Mouse (Mus musculus) liver, postnatal 0 days (tissue): ENCODE measurements around the gene Upk2. TPM values are rescaled to one million over a fixed set of nuclear protein-coding genes. Genes with fewer than 3 reads are reported as not detected.

Source experiments
- ATAC-seq: fragments of 200-750 bp; cut with Nextera tagmentation; 2 replicates; pipeline ENCODE4 v1.8.0; 2017; ENCODE audit warnings: mild to moderate bottlenecking, moderate library complexity
- DNase-seq: peaks from one replicate; pipeline ENCODE4 v3.0.0-alpha.2; 2016
- H3K27ac ChIP-seq: fragments of 300-500 bp; sonication (generic); 2 replicates; pipeline ENCODE4 v1.5.1; 2014; ENCODE audit warnings: antibody characterized with exemption, moderate library complexity, mild to moderate bottlenecking, low read depth
- H3K27me3 ChIP-seq: fragments of 300-500 bp; sonication (generic); 2 replicates; pipeline ENCODE4 v1.6.1; 2014; ENCODE audit warnings: low read length, control low read depth, mixed read lengths; ENCODE audit not compliant: insufficient read depth
- H3K36me3 ChIP-seq: fragments of 300-500 bp; sonication (generic); replicated peaks from 2 replicates; pipeline ENCODE4 v1.6.1; 2014; ENCODE audit warnings: mild to moderate bottlenecking, control low read depth, low read length, moderate library complexity, mixed read lengths; ENCODE audit not compliant: insufficient read depth
- H3K4me1 ChIP-seq: fragments of 300-500 bp; sonication (generic); 2 replicates; pipeline ENCODE4 v1.6.1; 2014; ENCODE audit warnings: antibody characterized with exemption, mild to moderate bottlenecking, control low read depth; ENCODE audit not compliant: insufficient read depth
- H3K4me2 ChIP-seq: fragments of 300-500 bp; sonication (generic); 2 replicates; pipeline ENCODE4 v1.6.1; 2014; ENCODE audit warnings: low read depth, mild to moderate bottlenecking, low read length, moderate library complexity, mixed read lengths
- H3K4me3 ChIP-seq: fragments of 300-500 bp; sonication (generic); 2 replicates; pipeline ENCODE4 v1.5.1; 2014; ENCODE audit warnings: low read depth, low read length
- H3K9ac ChIP-seq: fragments of 300-500 bp; sonication (generic); replicated peaks from 2 replicates; pipeline ENCODE4 v1.6.1; 2014; ENCODE audit warnings: mild to moderate bottlenecking, moderate library complexity
- H3K9me3 ChIP-seq: fragments of 300-500 bp; sonication (generic); 2 replicates; pipeline ENCODE4 v1.6.1; 2016; ENCODE audit warnings: mild to moderate bottlenecking, control low read depth, low read length, mixed read lengths
- CTCF ChIP-seq: sonication (generic); IDR thresholded peaks from 2 replicates; pipeline ENCODE4 v1.5.1; 2016; ENCODE audit warnings: antibody characterized with exemption, low read depth
- EP300 ChIP-seq: IDR thresholded peaks from 2 replicates; pipeline ENCODE4 v1.6.1; 2016; ENCODE audit warnings: antibody characterized with exemption, low read depth, mild to moderate bottlenecking
- WGBS: fragments of 180-500 bp; shearing (Covaris S2); extraction: QIAGEN DNeasy Blood & Tissue Kit; methylation state at CpG from one replicate; pipeline ENCODE4 v1.1.7; 2014; ENCODE audit not compliant: insufficient replicate concordance; 5-methylcytosine and 5-hydroxymethylcytosine counted together
- polyA plus RNA-seq: library from polyadenylated mRNA; unstranded; fragments of >200 nt; fragmentation: Nextera tagmentation; extraction: Ambion mirVana; gene quantifications from 2 replicates; pipeline ENCODE4 v1.2.1, GENCODE M21; 2015

Gene Upk2
- polyA plus RNA-seq, 1 experiment from 2014 or later = not detected

DNA sequence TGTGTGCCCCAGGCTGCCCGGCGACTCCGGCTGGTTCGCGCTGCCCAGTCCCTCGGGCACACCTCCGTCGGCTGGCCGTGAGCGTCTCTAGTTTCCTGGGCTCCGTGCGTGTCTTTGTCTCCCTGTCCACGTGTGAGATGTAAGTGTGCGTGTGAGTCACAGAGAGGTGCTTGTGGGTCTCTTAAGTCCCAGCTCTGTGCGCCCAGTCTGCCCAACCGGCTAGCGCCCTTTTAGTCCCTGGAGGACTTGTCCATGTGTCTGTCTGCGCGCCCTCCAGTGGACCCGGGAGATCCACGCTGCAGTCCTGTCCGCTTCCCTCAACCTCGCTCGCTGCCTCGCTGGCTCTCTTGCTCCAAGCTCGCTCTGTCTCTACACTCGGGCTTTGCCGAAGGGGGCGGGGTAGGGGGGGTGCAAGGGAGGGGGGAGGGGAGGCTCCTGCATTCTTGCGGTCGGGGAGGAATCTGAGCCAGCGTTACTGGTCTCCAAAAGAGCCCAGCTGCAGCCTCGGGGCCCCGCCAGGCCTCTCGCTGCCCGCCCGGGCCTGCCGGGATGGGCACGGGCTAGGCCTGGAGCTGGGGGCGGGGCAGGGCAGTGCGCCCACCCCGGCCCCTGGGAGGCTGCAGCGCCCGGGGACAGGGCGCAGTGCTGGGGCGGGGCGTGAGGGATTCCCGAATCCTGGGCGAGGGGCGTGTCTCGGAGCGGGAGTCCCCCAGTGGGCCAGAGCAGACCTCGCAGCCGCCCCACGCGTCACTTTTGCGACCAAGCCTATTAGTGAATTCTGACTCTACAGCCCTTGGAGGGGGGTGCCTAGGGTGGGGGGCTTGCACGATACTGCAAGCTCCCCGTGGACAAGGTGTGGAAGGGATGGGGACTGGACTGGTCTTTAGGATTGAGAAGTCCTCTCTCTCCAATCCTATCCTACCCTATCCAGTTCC is 43.9 kb upstream of the Upk2 start:
- peak; percentile 71 for ATAC-seq
- peaks cover 41% of the 10 kb centered on the region for H3K4me1 ChIP-seq
- peak; percentile 75 for DNase-seq
- H3K36me3 ChIP-seq = peaks cover 4% of the 10 kb centered on the region; the same call in 1 of the 2 replicates
- 0 out of 2 replicates have a peak, but pooled peaks cover 3% of the 10 kb centered on the region for H3K27me3 ChIP-seq
- peak overlapping the region; percentile 30 for H3K4me3 ChIP-seq
- H3K4me2 ChIP-seq = peak overlapping the region; percentile 72
- no peaks in the 10 kb centered on the region for H3K9me3 ChIP-seq
- TF ChIP-seq CTCF (peak; percentile 63), EP300 (no peak)
- peak overlapping the region; percentile 29 for H3K27ac ChIP-seq
- H3K9ac ChIP-seq = peak overlapping the region; percentile 51
- 4% methylated on average over 51 of the region's 59 CpGs for WGBS

DNA sequence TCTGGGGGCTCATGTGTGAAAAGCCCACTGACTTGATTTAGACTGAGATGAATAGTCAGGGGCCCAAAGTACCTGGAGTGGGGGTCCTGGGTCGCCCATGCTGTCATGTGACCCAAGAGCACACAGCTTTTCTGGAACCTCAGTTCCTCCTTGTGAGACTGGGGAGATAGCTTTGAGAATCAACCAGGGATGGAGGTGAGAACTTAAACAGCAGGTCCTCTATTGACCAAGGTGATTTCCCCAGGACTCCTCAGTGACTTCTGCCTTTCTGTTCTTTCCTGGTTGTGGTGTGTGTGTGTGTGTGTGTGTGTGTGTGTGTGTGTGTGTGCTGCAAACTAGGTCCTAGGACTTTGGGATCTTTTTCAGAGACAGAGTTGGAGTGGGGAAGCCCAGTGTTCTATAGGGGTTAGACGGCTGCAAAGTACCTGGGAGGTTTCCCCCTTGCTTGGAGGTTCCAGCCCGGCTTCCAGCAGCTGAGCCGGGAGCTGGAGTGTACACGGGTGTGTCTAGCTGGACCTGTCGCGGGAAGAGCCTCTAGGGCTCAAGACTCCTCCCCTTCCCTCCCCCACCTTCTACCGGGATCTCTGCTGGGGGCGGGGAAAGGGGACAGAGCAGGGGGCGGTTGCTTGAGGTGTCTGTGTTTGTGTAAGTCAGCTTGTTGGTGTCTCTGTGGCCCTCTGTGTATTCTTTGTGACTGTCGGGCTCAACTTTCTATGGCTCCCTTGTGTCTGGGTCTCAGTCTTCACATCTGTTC is 43.0 kb upstream of the Upk2 start:
- Histone ChIP-seq H3K4me1 (peaks cover 50% of the 10 kb centered on the region), H3K36me3 (no peaks in the 10 kb centered on the region), H3K27ac (peak overlapping the region; percentile 29), H3K9me3 (no peaks in the 10 kb centered on the region), H3K4me3 (peak overlapping the region; percentile 30), H3K9ac (peak overlapping the region; percentile 51), H3K4me2 (peak overlapping the region; percentile 72), H3K27me3 (0 out of 2 replicates have a peak, but pooled peaks cover 3% of the 10 kb centered on the region)
- TF ChIP-seq EP300 (no peak), CTCF (no peak)
- peak; percentile 65 for DNase-seq
- ATAC-seq = peak; percentile 67
- WGBS = 3% methylated on average over 11 of the region's 11 CpGs

DNA sequence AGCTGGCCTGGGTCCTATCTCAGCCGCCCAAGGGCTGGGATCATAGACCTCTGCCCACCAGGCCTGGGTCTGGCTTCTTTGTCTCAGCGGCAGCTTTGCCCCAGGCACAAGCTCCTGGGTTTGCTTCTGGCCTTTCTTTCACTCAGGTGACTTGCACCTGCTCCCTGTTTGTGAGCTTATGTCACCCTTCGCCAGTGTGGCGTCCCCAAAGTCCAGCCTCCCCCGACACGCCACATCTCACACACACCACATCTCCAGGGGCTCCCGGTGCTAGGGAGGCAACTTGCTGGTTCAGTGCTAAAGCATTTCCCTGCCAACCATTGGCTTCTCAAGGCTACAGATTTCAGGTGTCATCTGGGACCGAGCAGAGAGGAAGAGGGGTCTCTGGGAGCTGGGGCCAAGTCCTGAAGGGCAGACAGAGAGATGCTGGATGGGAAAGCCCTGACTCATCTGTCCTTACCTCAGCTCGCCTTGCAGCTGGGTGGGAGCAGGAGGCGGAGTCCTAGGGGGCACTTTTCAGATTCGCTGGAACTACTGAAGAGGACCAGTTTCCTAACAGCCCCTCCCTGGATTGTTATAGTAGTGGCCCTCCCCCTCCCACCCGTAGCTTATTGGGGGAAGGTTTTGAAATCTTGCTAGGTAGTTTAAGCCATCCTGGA is 42.2 kb upstream of the Upk2 start:
- no peak overlapping the region for H3K4me2 ChIP-seq
- 56% methylated on average over 12 of the region's 12 CpGs for WGBS

DNA sequence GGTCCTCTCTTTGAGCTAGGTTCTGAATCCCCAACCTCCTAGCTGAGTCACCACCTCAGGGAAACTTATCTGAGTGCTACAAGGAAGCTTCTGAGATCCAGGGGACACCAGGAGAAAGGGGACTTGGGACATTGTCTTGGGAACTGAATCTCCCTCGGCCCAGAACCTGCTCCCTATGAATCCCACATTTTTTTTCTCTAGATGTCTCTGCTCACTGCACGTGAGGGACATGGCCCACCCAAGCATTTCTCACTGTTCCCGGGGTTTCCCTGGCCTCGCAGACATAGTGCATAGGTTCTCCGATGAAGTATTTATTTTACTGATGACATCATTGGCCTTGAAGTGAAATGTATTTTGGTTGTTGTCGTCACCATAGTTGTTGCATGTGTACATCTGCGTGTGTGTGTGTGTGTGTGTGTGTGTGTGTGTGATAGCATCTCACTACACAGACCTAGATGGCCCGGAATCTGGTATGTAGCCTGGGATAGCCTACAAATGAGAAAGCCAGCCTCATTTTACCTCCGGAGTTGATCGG is 41.1 kb upstream of the Upk2 start:
- TF ChIP-seq CTCF = no peak
- no peak for TF ChIP-seq EP300
- no peaks in the 10 kb centered on the region for H3K9me3 ChIP-seq
- H3K36me3 ChIP-seq = no peaks in the 10 kb centered on the region
- no peak overlapping the region for H3K4me3 ChIP-seq
- 64% methylated on average over 10 of the region's 10 CpGs for WGBS
- H3K27ac ChIP-seq = no peak overlapping the region
- ATAC-seq (no peak), DNase-seq (no peak)
- H3K4me1 ChIP-seq = peaks cover 59% of the 10 kb centered on the region
- H3K4me2 ChIP-seq = no peak overlapping the region
- 0 out of 2 replicates have a peak, but pooled peaks cover 3% of the 10 kb centered on the region for H3K27me3 ChIP-seq
- no peak overlapping the region for H3K9ac ChIP-seq

More for the DNA sequence above, 42.2 kb upstream of the Upk2 start:
- Histone ChIP-seq H3K9me3 (no peaks in the 10 kb centered on the region), H3K9ac (no peak overlapping the region; the same call in 1 of the 2 replicates), H3K4me1 (peaks cover 54% of the 10 kb centered on the region), H3K36me3 (no peaks in the 10 kb centered on the region), H3K4me3 (no peak overlapping the region), H3K27me3 (0 out of 2 replicates have a peak, but pooled peaks cover 3% of the 10 kb centered on the region), H3K27ac (no peak overlapping the region)
- no peak for ATAC-seq
- TF ChIP-seq CTCF = no peak
- TF ChIP-seq EP300 = no peak
- DNase-seq = no peak

DNA sequence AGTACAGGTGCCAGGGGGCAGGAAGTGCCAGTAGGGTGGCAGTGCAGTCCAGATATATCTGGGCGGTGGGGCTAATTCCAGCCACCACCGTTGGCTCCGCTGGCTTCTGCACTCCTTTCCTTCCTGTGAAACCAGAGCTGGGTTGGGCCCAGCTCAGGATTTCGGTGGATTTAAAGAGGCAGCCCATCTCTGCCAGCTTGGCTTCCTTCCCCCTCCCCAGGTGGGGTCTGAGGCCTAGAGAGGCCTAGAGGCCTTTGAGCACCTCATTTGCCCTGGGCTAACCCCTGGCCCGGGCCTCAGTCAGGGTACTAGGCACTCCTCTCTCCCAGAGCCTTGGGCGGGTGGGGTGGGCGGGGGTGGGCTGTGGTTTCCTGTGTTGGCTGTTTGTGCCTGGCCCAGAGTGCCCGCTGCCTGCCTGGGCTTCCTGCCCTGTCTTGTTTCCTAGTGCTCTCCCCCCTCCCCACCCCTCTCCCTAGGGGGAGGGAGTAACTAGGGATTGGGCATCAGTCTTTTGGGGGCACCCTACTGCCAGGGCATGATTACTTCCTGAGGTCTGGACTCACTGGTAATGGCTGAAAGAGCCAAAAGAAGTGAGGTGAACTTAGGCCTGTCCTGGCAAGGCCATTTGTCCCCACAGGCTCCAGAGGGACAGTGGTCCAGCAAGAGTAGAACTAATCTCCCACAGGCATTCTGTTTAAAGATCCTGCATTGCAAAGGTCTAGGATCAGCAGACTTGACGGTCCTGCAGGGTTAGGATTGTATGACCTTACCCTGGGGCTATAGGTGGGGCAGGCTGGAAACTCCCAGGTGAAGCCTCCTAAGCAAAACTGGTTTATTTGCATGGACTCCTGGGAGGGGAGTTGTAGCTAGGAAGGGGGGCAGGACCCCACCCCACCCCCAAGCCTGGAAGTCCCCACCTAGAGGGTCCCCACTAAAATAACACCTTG is 40.4 kb upstream of the Upk2 start:
- ATAC-seq = no peak
- no peak overlapping the region for H3K4me2 ChIP-seq
- no peak for TF ChIP-seq CTCF
- TF ChIP-seq EP300 = no peak
- DNase-seq = no peak
- H3K27me3 ChIP-seq = 0 out of 2 replicates have a peak, but pooled peaks cover 3% of the 10 kb centered on the region
- no peak overlapping the region for H3K4me3 ChIP-seq
- peak overlapping the region; percentile 34; the same call in 1 of the 2 replicates for H3K9ac ChIP-seq
- peak overlapping the region; percentile 34; the same call in 1 of the 2 replicates for H3K27ac ChIP-seq
- H3K9me3 ChIP-seq = no peaks in the 10 kb centered on the region
- no peaks in the 10 kb centered on the region for H3K36me3 ChIP-seq
- WGBS = 27% methylated on average over 9 of the region's 9 CpGs
- peaks cover 66% of the 10 kb centered on the region for H3K4me1 ChIP-seq
